Mouse (Mus musculus) limb, embryonic 11.5 days (tissue): ENCODE measurements around the gene Rbms3. TPM values are rescaled to one million over a fixed set of nuclear protein-coding genes. Genes with fewer than 3 reads are reported as not detected.

Experiments used
- ATAC-seq: fragments of 200-750 bp; cut with Nextera tagmentation; 2 replicates; pipeline ENCODE4 v1.8.0; 2017; ENCODE audit warnings: low read depth; ENCODE audit not compliant: insufficient number of reproducible peaks, low FRiP score, low TSS enrichment
- DNase-seq: peaks from one replicate; pipeline ENCODE4 v3.0.0-alpha.2; 2015; ENCODE audit warnings: low spot score
- H3K27ac ChIP-seq: fragments of 300-500 bp; sonication (generic); replicated peaks from 2 replicates; pipeline ENCODE4 v1.5.1; 2014; ENCODE audit warnings: low read depth, mild to moderate bottlenecking, low read length
- H3K27me3 ChIP-seq: fragments of 300-500 bp; sonication (generic); 2 replicates; pipeline ENCODE4 v1.6.1; 2014; ENCODE audit warnings: mild to moderate bottlenecking, low read length, mixed read lengths; ENCODE audit not compliant: control insufficient read depth, insufficient read depth
- H3K36me3 ChIP-seq: fragments of 300-500 bp; sonication (generic); 2 replicates; pipeline ENCODE4 v1.6.1; 2014; ENCODE audit warnings: mild to moderate bottlenecking, low read length, moderate library complexity, mixed read lengths; ENCODE audit not compliant: control insufficient read depth, insufficient read depth
- H3K4me1 ChIP-seq: fragments of 300-500 bp; sonication (generic); 2 replicates; pipeline ENCODE4 v1.6.1; 2014; ENCODE audit warnings: low read length, mixed read lengths; ENCODE audit not compliant: control insufficient read depth, insufficient read depth
- H3K4me2 ChIP-seq: fragments of 300-500 bp; sonication (generic); 2 replicates; pipeline ENCODE4 v1.6.1; 2014; ENCODE audit warnings: low read depth, mild to moderate bottlenecking, moderate library complexity; ENCODE audit not compliant: severe bottlenecking
- H3K4me3 ChIP-seq: fragments of 300-500 bp; sonication (generic); 2 replicates; pipeline ENCODE4 v1.5.1; 2014; ENCODE audit warnings: low read depth, low read length
- H3K9ac ChIP-seq: fragments of 300-500 bp; sonication (generic); 2 replicates; pipeline ENCODE4 v1.6.1; 2014; ENCODE audit warnings: mild to moderate bottlenecking, low read length
- H3K9me3 ChIP-seq: fragments of 300-500 bp; sonication (generic); 2 replicates; pipeline ENCODE4 v1.6.1; 2016; ENCODE audit warnings: low read length; ENCODE audit not compliant: control insufficient read depth
- WGBS: fragments of 180-500 bp; shearing (Covaris S2); extraction: QIAGEN DNeasy Blood & Tissue Kit; methylation state at CpG from one replicate; pipeline ENCODE4 v1.1.7; 2014; 5-methylcytosine and 5-hydroxymethylcytosine counted together
- polyA plus RNA-seq: library from polyadenylated mRNA; unstranded; fragments of >200 nt; fragmentation: Nextera tagmentation; extraction: Ambion mirVana; gene quantifications from 2 replicates; pipeline ENCODE4 v1.2.1, GENCODE M21; 2014

The Rbms3 gene
- polyA plus RNA-seq, 1 experiment from 2014 or later: 51.9 TPM

- WGBS: 87% methylated on average over 3 of the region's 3 CpGs
- no peak overlapping the region for H3K27ac ChIP-seq
- ATAC-seq (no peak), DNase-seq (no peak)
- H3K36me3 ChIP-seq: no peaks in the 10 kb centered on the region
- no peak overlapping the region for H3K4me3 ChIP-seq
- no peak overlapping the region for H3K9ac ChIP-seq
- H3K9me3 ChIP-seq: no peaks in the 10 kb centered on the region
- H3K27me3 ChIP-seq: no peaks in the 10 kb centered on the region
- 0 out of 2 replicates have a peak, but pooled peaks cover 8% of the 10 kb centered on the region for H3K4me1 ChIP-seq
- H3K4me2 ChIP-seq: no peak overlapping the region
These were observed 608.2 kb downstream of the Rbms3 start for GRCm38 (mm10) chr9:117021506-117021905.

GRCm38 (mm10) chr9:117020216-117020615 lies 609.5 kb downstream of the Rbms3 start:
- Histone ChIP-seq H3K27ac (no peak overlapping the region), H3K4me1 (0 out of 2 replicates have a peak, but pooled peaks cover 8% of the 10 kb centered on the region), H3K27me3 (no peaks in the 10 kb centered on the region), H3K36me3 (no peaks in the 10 kb centered on the region), H3K9ac (no peak overlapping the region), H3K4me3 (no peak overlapping the region), H3K4me2 (no peak overlapping the region), H3K9me3 (no peaks in the 10 kb centered on the region)
- ATAC-seq: no peak
- DNase-seq: no peak
- WGBS: 95% methylated on average over 2 of the region's 2 CpGs

GRCm38 (mm10) chr9:117018741-117019163 lies 611.0 kb downstream of the Rbms3 start:
- Histone ChIP-seq H3K27ac (no peak overlapping the region), H3K4me2 (no peak overlapping the region), H3K36me3 (no peaks in the 10 kb centered on the region), H3K9ac (no peak overlapping the region), H3K27me3 (no peaks in the 10 kb centered on the region), H3K9me3 (no peaks in the 10 kb centered on the region), H3K4me1 (0 out of 2 replicates have a peak, but pooled peaks cover 8% of the 10 kb centered on the region), H3K4me3 (no peak overlapping the region)
- no peak for DNase-seq
- no peak for ATAC-seq
- WGBS: 60% methylated on average over 2 of the region's 2 CpGs

- H3K27me3 ChIP-seq: no peaks in the 10 kb centered on the region
- WGBS: 64% methylated on average over 12 of the region's 12 CpGs
- no peak for ATAC-seq
- no peak overlapping the region for H3K4me3 ChIP-seq
- no peaks in the 10 kb centered on the region for H3K36me3 ChIP-seq
- H3K9ac ChIP-seq: no peak overlapping the region
- no peak for DNase-seq
- no peak overlapping the region for H3K4me2 ChIP-seq
- H3K4me1 ChIP-seq: 0 out of 2 replicates have a peak, but pooled peaks cover 8% of the 10 kb centered on the region
- no peak overlapping the region for H3K27ac ChIP-seq
- H3K9me3 ChIP-seq: no peaks in the 10 kb centered on the region
These were observed 611.4 kb downstream of the Rbms3 start for GRCm38 (mm10) chr9:117018301-117018700.

GRCm38 (mm10) chr9:117016605-117017319 lies 613.0 kb downstream of the Rbms3 start:
- 82% methylated on average over 9 of the region's 9 CpGs for WGBS
- ATAC-seq: no peak
- H3K9me3 ChIP-seq: no peaks in the 10 kb centered on the region
- H3K27ac ChIP-seq: no peak overlapping the region
- no peak for DNase-seq
- no peak overlapping the region for H3K9ac ChIP-seq
- H3K4me3 ChIP-seq: no peak overlapping the region
- no peaks in the 10 kb centered on the region for H3K36me3 ChIP-seq
- H3K4me2 ChIP-seq: no peak overlapping the region
- 0 out of 2 replicates have a peak, but pooled peaks cover 8% of the 10 kb centered on the region for H3K4me1 ChIP-seq
- no peaks in the 10 kb centered on the region for H3K27me3 ChIP-seq

GRCm38 (mm10) chr9:117013386-117013785 lies 616.3 kb downstream of the Rbms3 start:
- 75% methylated on average over 3 of the region's 3 CpGs for WGBS
- Histone ChIP-seq H3K4me3 (no peak overlapping the region), H3K36me3 (no peaks in the 10 kb centered on the region), H3K4me2 (no peak overlapping the region), H3K9ac (no peak overlapping the region), H3K4me1 (0 out of 2 replicates have a peak, but pooled peaks cover 3% of the 10 kb centered on the region), H3K27me3 (no peaks in the 10 kb centered on the region), H3K27ac (no peak overlapping the region), H3K9me3 (no peaks in the 10 kb centered on the region)
- ATAC-seq (no peak), DNase-seq (no peak)

GRCm38 (mm10) chr9:117010801-117011200 lies 618.9 kb downstream of the Rbms3 start:
- H3K9me3 ChIP-seq: no peaks in the 10 kb centered on the region
- H3K4me3 ChIP-seq: no peak overlapping the region
- H3K4me1 ChIP-seq: no peaks in the 10 kb centered on the region
- H3K27ac ChIP-seq: no peak overlapping the region
- DNase-seq: no peak
- H3K9ac ChIP-seq: no peak overlapping the region
- no peaks in the 10 kb centered on the region for H3K36me3 ChIP-seq
- 83% methylated on average over 3 of the region's 3 CpGs for WGBS
- no peak for ATAC-seq
- H3K27me3 ChIP-seq: no peaks in the 10 kb centered on the region
- no peak overlapping the region for H3K4me2 ChIP-seq

- H3K4me1 ChIP-seq: no peaks in the 10 kb centered on the region
- H3K4me3 ChIP-seq: no peak overlapping the region
- H3K27ac ChIP-seq: no peak overlapping the region
- WGBS: 76% methylated on average over 1 of the region's 1 CpGs
- ATAC-seq (no peak), DNase-seq (no peak)
- no peaks in the 10 kb centered on the region for H3K36me3 ChIP-seq
- no peaks in the 10 kb centered on the region for H3K9me3 ChIP-seq
- no peak overlapping the region for H3K9ac ChIP-seq
- no peak overlapping the region for H3K4me2 ChIP-seq
- H3K27me3 ChIP-seq: no peaks in the 10 kb centered on the region
These were observed 621.5 kb downstream of the Rbms3 start for GRCm38 (mm10) chr9:117008194-117008593.
